Comparison of ENCODE assay signal across 8 mouse cellular contexts in genomic region chr9:41611534-41612451, GRCm38 (mm10).
DNase-seq lines count a peak whose midpoint lies in the region; ATAC-seq and TF ChIP-seq lines count a peak whose summit lies in the region.

No protein-coding gene starts in this region.

- H3K4me2 ChIP-seq in hindbrain, embryonic 15.5 days = peak overlapping the region; percentile 49
- H3K4me2 ChIP-seq in limb, embryonic 11.5 days (ENCODE audit: low read depth, severe bottlenecking) = peak overlapping the region; percentile 24
- peak overlapping the region; percentile 46 for H3K4me2 ChIP-seq in neural tube, embryonic 15.5 days

- H3K4me3 ChIP-seq in embryonic fibroblast, embryonic 13.5 days (ENCODE audit: insufficient read depth, low read length) = no peak overlapping the region
- H3K4me3 ChIP-seq in hindbrain, embryonic 15.5 days = peak overlapping the region; percentile 15; the same call in 1 of the 2 replicates
- no peak overlapping the region for H3K4me3 ChIP-seq in limb, embryonic 11.5 days (ENCODE audit: low read depth, low read length)
- peak overlapping the region; percentile 2; the same call in 1 of the 2 replicates for H3K4me3 ChIP-seq in neural tube, embryonic 15.5 days (replicated peaks)
- no peak overlapping the region for H3K4me3 ChIP-seq in thymus, adult 2 months (ENCODE audit: control insufficient read depth, insufficient read depth, low read length)

- DNase-seq in cerebellum, postnatal 14 days = peak; percentile 50 to 55
- peak; percentile 74 for DNase-seq in R1 (ENCODE audit: low read depth, low spot score)
- DNase-seq in limb, embryonic 11.5 days (ENCODE audit: low spot score) = peak; percentile 84
- no peak for DNase-seq in thymus, adult 2 months

- peaks cover 7% of the 10 kb centered on the region; the same call in 1 of the 2 replicates for H3K4me1 ChIP-seq in embryonic fibroblast, embryonic 13.5 days (ENCODE audit: control insufficient read depth, insufficient read depth, low read length)
- peaks cover 54% of the 10 kb centered on the region for H3K4me1 ChIP-seq in hindbrain, embryonic 15.5 days (replicated peaks)
- peaks cover 25% of the 10 kb centered on the region for H3K4me1 ChIP-seq in limb, embryonic 11.5 days (ENCODE audit: control insufficient read depth, insufficient read depth, low read length)
- H3K4me1 ChIP-seq in neural tube, embryonic 15.5 days = peaks cover 50% of the 10 kb centered on the region
- H3K4me1 ChIP-seq in thymus, adult 2 months (replicated peaks; ENCODE audit: control insufficient read depth, insufficient read depth, low read length) = no peaks in the 10 kb centered on the region

- no peaks in the 10 kb centered on the region for H3K9me3 ChIP-seq in hindbrain, embryonic 15.5 days
- H3K9me3 ChIP-seq in limb, embryonic 11.5 days (ENCODE audit: control insufficient read depth, low read length) = no peaks in the 10 kb centered on the region
- no peaks in the 10 kb centered on the region for H3K9me3 ChIP-seq in neural tube, embryonic 15.5 days (replicated peaks)

- no peak for ATAC-seq in cerebellum, adult (ENCODE audit: insufficient number of reproducible peaks, low FRiP score, low TSS enrichment)
- ATAC-seq in hindbrain, embryonic 15.5 days (ENCODE audit: low FRiP score, low read depth) = peak; percentile 92
- ATAC-seq in limb, embryonic 11.5 days (ENCODE audit: insufficient number of reproducible peaks, low FRiP score, low TSS enrichment, low read depth) = peak; percentile 85
- ATAC-seq in neural tube, embryonic 15.5 days (ENCODE audit: low FRiP score) = peak; percentile 92

- no peak for TF ChIP-seq CTCF in embryonic fibroblast, embryonic 13.5 days (IDR thresholded peaks at IDR 0.05; ENCODE audit: borderline replicate concordance, insufficient read depth, low read length)
- no peak for TF ChIP-seq CTCF in thymus, adult 2 months (IDR thresholded peaks at IDR 0.05; ENCODE audit: borderline replicate concordance, control insufficient read depth, extremely low read depth, insufficient read depth, low read length, poor library complexity)

- WGBS in hindbrain, embryonic 15.5 days = 5% methylated on average over 11 of the region's 11 CpGs
- 23% methylated on average over 11 of the region's 11 CpGs for WGBS in limb, embryonic 11.5 days
- WGBS in neural tube, embryonic 15.5 days = 6% methylated on average over 11 of the region's 11 CpGs
- WGBS in thymus, adult 2 months = 37% methylated on average over 11 of the region's 11 CpGs

- H3K9ac ChIP-seq in hindbrain, embryonic 15.5 days = peak overlapping the region; percentile 30; the same call in 1 of the 2 replicates
- peak overlapping the region; percentile 3; the same call in 1 of the 2 replicates for H3K9ac ChIP-seq in limb, embryonic 11.5 days (ENCODE audit: low read length)
- peak overlapping the region; percentile 11; the same call in 1 of the 2 replicates for H3K9ac ChIP-seq in neural tube, embryonic 15.5 days (replicated peaks)

- no peaks in the 10 kb centered on the region for H3K36me3 ChIP-seq in hindbrain, embryonic 15.5 days
- no peaks in the 10 kb centered on the region for H3K36me3 ChIP-seq in limb, embryonic 11.5 days (ENCODE audit: control insufficient read depth, insufficient read depth, low read length)
- H3K36me3 ChIP-seq in neural tube, embryonic 15.5 days = no peaks in the 10 kb centered on the region
- H3K36me3 ChIP-seq in thymus, adult 2 months (ENCODE audit: control insufficient read depth, insufficient read depth, low read length) = no peaks in the 10 kb centered on the region

- no peaks in the 10 kb centered on the region for H3K27me3 ChIP-seq in hindbrain, embryonic 15.5 days
- no peaks in the 10 kb centered on the region for H3K27me3 ChIP-seq in limb, embryonic 11.5 days (ENCODE audit: control insufficient read depth, insufficient read depth, low read length)
- H3K27me3 ChIP-seq in neural tube, embryonic 15.5 days (replicated peaks) = no peaks in the 10 kb centered on the region
- H3K27me3 ChIP-seq in thymus, adult 2 months (ENCODE audit: control insufficient read depth, insufficient read depth, low read length) = no peaks in the 10 kb centered on the region

- no peak for TF ChIP-seq POLR2A in embryonic fibroblast, embryonic 13.5 days (IDR thresholded peaks at IDR 0.05; ENCODE audit: low read depth, low read length)
- TF ChIP-seq POLR2A in thymus, adult 2 months (IDR thresholded peaks at IDR 0.05; ENCODE audit: control insufficient read depth, extremely low read depth, insufficient read depth, low read length, poor library complexity) = no peak

- peak overlapping the region; percentile 98 for H3K27ac ChIP-seq in embryonic fibroblast, embryonic 13.5 days (ENCODE audit: insufficient read depth, low read length)
- H3K27ac ChIP-seq in hindbrain, embryonic 15.5 days (replicated peaks) = peak overlapping the region; percentile 88
- H3K27ac ChIP-seq in limb, embryonic 11.5 days (replicated peaks; ENCODE audit: low read depth, low read length) = peak overlapping the region; percentile 80
- peak overlapping the region; percentile 86 for H3K27ac ChIP-seq in neural tube, embryonic 15.5 days (replicated peaks)
- H3K27ac ChIP-seq in thymus, adult 2 months (ENCODE audit: control insufficient read depth, insufficient read depth, low read length) = no peak overlapping the region

Comparison
In these comparisons a context has a peak if more than half of its experiments do, and no peak if none do; other contexts are left out.
1. H3K4me3 ChIP-seq: peak in hindbrain, embryonic 15.5 days (single experiment) and neural tube, embryonic 15.5 days (single experiment); none in embryonic fibroblast, embryonic 13.5 days (single experiment), limb, embryonic 11.5 days (single experiment) and thymus, adult 2 months (single experiment).
2. Peak in every context shown above with its lines, with median percentiles within 50 percentile points of each other: H3K4me2 ChIP-seq and H3K9ac ChIP-seq.